Mouse (Mus musculus) adipocyte (in vitro differentiated cells): ENCODE data around the gene Rpl15.
"Not testable (repeated sequence)": the region's sequence is repeated elsewhere in the genome, so short reads cannot be mapped to it uniquely, and the experiment has no call there.

ENCODE experiments used
- DNase-seq: peaks from one replicate; pipeline ENCODE4 v3.0.0-alpha.2; 2016; ENCODE audit warnings: low spot score

Gene Rpl15

DNA sequence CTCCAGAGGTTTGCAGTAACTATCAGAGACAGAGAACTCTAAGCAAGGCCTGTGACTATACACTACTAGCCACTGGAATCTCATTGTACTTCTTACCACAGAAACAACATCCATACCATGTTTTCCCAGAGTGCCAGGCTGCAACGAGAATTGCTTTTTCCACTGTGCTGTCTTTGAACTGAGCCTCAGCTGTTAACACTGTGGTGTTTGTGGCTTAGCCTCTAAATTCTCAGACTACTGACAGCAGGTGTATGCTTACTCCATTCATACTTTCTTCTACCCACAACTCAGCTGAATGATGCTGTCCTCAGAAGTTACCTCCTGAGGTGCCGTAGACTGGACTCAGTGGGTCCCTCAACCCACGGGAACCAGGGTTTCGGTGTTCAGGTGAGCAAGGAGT is 29.4 kb downstream of the Rpl15 start:
- no peak for DNase-seq

DNA sequence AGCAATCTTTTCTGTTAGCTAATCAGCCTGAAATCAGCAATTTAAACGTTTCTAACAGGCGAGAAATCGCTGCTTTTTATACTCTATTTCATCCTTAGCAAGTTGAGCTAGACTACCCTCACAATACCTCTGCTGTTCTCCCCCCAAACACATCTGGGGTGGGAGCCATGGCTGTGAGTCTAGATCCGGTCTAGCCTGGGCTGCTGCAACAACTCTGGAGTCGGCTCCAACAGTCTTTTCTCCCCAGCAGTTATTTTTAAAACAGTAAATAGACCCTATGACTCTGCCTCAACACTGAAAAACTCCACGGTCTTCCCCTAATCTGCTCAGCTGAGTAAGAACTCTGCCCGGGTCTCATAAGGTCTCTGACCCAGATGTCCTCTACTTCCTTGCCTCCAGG is 31.1 kb downstream of the Rpl15 start:
- no peak for DNase-seq

DNA sequence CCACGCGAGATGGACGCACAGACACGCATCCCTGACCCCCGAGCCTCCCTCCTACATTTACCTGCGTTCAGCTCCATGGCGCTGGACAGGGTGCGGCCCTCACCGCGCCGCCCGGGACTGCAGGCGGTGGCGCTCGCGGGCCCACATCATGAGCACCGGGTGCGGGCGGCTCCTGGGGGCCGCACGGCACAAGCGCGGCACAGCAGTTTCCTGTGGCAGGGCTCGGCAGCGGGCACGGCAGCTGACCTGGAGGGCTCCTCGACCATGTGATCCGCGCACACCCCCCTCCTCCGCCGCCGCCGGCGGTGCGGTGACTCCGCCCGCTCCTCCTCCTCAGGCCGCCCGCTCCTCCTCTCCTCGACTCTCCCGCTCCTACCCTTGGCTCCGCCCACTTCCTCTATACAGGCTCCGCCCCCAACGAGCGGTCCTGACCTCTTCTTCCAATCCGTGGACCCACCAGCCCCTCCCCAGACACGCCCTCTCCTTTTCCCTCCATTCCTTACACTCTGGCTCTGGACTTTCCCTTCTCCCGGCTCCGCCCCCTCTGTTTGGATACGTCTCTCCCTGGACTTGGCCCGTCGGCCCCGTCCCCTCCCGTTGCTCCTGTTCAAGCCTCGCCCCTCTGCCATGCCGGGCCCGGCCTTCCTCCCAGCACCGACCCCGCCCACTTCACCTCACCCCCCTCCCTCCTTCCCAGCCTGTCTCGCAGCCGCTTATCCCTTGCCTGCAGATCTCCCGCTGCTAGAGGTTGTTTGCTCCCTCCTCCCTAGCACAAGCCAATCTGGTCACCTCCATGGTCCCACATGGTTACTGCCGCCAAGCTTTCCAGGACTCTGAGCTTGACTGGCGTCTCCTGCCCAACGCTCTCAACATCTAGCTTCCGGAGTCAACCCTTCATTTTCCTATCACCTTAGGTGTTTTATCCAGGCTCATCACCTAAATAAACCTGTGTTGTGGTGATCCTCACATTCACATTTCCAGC is 32.1 kb downstream of the Rpl15 start, which contains the start of gene Nr1d2:
Gene Nr1d2, minus strand, starts transcription at position 378 of the 982 bp plus-strand sequence.
- peak; percentile 100 for DNase-seq

DNA sequence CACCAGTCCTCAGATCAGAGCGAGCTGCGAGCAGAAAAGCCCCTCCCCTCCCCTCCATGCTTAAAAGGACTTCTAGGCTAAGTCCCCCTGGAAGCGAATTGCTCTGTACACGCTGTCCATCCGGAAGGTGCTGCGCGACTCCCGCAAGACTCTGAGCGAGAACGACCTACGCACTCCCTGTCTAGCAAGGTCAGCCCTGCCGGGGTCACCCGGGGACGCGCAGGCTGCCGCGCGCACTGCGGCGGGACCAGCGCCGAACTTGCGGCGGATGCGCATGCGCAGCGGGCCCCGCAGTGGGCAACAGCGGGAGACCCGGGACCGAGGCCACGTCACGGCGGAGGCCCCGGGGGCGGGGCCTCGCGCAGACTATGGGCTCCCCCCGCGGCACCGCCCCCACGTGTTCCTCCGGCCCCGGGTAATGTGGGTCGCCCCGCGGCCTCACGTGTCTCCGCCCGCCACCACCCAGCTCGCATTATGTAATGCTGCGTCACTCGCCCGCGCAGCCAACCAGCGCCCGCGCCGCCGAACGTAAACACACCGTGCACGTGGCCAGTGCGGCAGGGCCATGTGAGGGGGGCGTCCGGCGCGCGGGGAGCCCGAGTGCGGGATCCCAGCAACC is 33.0 kb downstream of the Rpl15 start:
- peak; percentile 94 for DNase-seq

DNA sequence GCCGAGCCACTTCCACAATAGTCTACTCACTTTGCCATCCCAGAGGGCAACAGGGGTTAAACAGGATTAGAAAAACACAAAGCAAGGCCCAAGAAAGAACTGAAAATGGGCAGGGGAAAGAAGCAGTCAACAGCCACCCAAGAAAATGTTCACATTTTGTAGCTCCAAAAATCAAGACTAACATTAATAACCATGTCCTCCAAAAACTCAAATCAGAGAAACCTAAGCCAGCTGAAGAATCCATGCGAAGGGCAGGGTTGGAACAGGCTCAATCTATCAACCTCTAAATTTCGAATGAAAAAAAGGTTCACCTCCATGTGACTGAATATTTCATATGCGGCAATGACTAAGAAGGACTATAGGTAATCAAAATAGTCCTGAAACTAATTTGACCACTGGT is 33.8 kb downstream of the Rpl15 start:
- peak; percentile 30 for DNase-seq

DNA sequence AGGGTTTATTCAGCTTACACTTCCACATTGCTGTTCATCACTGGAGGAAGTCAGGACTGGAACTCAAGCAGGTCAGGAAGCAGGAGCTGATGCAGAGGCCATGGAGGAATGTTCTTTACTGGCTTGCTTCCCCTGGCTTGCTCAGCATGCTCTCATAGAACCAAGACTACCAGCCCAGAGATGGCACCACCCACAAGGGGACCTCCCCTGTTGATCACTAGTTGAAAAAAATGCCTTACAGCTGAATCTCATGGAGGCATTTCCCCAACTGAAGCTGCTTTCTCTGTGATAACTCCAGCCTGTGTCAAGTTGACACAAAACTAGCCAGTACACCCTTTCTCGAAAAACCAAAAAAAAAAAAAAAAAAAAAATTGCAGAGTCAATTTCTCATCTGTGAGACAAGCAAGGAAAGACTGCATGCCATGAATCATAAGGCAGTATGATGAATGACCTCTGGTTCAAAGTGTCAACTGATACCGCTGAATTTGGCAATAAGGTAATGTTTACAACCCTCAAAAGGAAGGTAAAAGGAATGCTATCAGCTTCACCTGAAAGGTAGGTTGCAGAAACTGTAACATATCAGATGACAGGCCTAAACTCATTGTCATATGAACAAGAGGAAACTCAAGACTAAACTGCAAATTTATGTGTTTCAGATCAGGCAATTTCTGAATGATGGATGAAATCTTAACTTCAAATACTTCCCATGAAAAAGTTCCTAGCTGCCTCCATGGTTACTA is 34.5 kb downstream of the Rpl15 start:
- peak; percentile 10 for DNase-seq

DNA sequence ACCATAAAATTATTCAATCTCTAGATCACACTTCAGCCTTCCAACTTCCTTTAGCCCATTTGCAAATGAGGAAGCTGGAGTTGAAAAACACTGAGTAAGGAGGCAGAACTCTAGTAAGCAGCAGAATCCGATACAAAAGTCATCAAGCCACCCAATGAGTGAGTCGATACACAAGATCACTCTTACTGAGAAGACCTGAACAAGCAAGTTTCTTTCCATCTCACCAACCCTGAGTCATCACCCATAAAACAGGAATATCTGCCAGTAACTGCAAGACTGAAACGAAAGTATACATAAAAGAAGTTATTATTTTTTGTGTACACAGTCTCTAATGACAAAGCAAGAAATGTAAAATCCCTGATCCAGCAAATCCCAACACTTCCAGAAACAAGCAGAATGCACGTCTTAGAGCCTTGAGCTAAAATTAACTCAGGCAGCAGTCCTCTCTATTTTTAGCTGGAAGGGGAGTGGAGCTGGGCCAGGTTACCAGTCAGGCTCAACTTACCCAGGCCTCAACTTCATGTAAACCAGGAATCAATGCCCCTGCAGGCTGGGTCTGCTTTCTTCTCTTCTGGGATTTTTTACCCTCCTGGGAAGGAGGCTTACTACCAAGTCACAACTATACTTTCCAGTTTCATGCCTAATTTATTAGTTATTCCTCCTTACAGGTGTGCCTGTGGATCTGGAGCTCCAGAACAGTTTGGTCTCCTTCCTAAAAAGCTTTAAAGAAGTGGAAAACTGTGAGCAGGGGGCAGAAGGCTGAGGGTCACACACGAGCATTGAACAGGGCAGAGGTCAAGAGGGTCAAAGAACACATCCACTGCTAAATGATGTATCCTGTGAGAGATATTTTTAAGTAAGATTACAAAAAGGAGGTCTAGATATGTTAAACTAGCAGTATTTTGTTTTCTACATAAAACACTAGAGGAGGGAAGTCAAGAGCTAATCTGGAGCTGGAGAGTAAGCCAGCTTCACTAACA is 36.9 kb downstream of the Rpl15 start:
- DNase-seq = peak; percentile 72

DNA sequence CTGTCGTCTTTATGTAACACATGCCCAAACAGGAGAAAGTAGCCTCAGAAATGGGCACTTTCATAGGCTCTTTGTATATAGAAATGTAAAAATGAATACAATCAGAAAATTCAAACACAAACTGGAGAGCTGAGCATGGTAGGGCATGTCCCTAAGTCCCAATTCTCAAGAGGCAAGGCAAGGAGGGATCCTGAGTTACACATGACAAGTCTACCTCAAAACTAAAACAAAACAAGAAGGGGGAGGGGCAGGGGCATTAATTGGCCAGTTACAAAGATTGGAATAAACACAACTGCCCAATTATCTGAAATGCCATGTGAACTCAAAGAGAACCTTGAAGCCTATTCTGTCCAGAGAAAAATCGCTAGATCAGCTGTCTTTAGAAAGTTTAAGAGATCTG is 38.1 kb downstream of the Rpl15 start:
- no peak for DNase-seq

DNA sequence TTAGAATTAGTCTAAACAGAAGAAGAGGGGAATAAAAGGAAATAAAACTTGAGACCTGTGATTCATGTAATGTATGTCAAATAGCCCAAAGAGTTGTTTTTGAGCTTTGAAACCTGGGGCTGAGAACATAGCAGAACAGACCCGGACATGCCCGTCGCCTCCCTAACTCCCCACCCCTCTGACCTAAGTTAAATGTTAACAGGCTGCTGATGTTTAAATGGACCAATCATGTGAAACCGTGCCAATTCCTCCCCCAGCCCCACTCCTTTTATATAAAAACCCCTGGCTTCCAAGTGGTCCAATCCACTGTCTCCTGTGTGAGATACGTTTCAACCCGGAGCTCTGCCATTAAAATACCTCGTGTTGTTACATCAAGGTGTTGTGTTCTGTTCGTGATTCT is 39.3 kb downstream of the Rpl15 start:
- DNase-seq = not testable (repeated sequence)

DNA sequence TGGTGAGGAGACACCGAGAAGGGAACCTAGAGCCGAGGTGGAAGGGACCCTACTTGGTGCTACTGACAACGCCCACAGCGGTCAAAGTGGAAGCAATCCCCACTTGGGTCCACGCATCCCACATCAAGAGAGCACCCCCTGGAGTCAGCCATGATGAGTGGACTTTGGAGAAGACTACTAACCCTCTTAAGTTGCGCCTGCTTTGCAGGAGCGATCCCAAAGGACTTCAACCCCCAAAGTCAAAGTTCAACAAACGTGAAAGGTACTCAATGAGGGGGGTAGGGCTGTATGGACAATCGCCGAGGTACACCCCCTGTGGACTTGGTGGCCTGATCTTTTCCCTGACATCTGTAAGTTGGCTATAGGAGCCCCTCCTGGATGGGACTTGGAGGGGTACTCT is 41.4 kb downstream of the Rpl15 start:
- not testable (repeated sequence) for DNase-seq

DNA sequence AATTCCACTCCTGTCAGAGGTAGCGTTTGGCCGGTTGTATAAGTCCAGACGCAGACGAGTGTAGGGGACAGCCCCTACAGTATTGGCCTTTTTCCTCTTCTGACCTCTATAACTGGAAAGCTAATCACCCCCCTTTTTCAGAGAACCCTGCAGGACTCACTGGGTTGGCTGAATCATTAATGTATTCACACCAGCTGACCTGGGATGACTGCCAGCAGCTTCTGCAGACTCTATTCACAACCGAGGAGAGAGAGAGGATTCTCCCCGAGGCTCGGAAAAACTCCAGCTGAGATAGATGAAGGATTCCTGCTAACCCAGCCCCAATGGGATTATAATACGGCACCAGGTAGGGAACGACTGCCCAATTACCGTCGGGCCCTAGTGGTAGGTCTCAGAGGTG is 45.0 kb downstream of the Rpl15 start:
- DNase-seq = not testable (repeated sequence)

DNA sequence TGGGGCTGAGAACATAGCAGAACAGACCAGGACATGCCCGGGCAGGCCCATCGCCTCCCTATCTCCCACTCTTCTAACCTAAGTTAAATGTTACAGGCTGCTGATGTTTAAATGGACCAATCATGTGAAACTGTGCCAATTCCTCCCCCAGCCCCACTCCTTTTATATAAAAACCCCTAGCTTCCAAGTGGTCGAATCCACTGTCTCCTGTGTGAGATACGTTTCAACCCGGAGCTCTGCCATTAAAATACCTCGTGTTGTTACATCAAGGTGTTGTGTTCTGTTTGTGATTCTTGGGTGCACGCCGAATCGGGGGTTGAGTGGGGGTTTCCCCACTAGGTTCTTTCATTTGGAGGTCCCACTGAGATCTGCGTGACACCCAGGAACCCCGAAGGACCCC is 45.8 kb downstream of the Rpl15 start:
- DNase-seq = not testable (repeated sequence)

DNA sequence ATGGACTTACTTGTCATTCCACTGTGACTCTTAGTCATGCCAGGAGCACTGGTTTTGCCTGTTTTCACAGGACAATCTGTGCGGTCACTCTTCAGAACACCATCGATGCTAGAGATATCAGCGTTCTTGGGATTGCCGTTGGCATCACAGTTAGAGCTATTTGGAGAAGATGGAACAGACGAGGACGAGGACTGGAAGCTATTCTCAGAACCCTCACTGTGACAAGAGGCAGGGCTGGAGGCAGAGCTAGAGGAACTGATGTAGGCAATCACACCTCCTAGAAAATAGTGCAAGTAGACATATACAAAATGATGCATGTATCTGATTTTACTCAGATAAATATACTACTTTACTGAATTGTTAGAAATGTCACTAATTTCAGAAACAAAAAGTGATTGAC is 49.2 kb downstream of the Rpl15 start:
- no peak for DNase-seq
